Mouse (Mus musculus) embryonic facial prominence, embryonic 15.5 days (tissue): Measurements from ENCODE around the gene Eno3. TPM values are rescaled to one million over a fixed set of nuclear protein-coding genes. Genes with fewer than 3 reads are reported as not detected.

Experiments
- ATAC-seq: fragments of 200-750 bp; cut with Nextera tagmentation; 2 replicates; pipeline ENCODE4 v1.8.0; 2017; ENCODE audit warnings: low read depth, moderate TSS enrichment; ENCODE audit not compliant: insufficient number of reproducible peaks, low FRiP score, low TSS enrichment
- H3K27ac ChIP-seq: fragments of 300-500 bp; sonication (generic); replicated peaks from 2 replicates; pipeline ENCODE4 v1.5.1; 2015; ENCODE audit warnings: mild to moderate bottlenecking, inconsistent platforms
- H3K27me3 ChIP-seq: fragments of 300-500 bp; sonication (generic); 2 replicates; pipeline ENCODE4 v1.6.1; 2015; ENCODE audit warnings: inconsistent platforms
- H3K36me3 ChIP-seq: fragments of 300-500 bp; sonication (generic); 2 replicates; pipeline ENCODE4 v1.6.1; 2015; ENCODE audit warnings: mild to moderate bottlenecking, inconsistent platforms
- H3K4me1 ChIP-seq: fragments of 300-500 bp; sonication (generic); 2 replicates; pipeline ENCODE4 v1.6.1; 2015; ENCODE audit warnings: inconsistent platforms
- H3K4me2 ChIP-seq: fragments of 300-500 bp; sonication (generic); replicated peaks from 2 replicates; pipeline ENCODE4 v1.6.1; 2015; ENCODE audit warnings: mild to moderate bottlenecking, inconsistent platforms
- H3K4me3 ChIP-seq: fragments of 300-500 bp; sonication (generic); replicated peaks from 2 replicates; pipeline ENCODE4 v1.5.1; 2015; ENCODE audit warnings: mild to moderate bottlenecking, inconsistent platforms
- H3K9ac ChIP-seq: fragments of 300-500 bp; sonication (generic); 2 replicates; pipeline ENCODE4 v1.6.1; 2015; ENCODE audit warnings: inconsistent platforms
- H3K9me3 ChIP-seq: fragments of 300-500 bp; sonication (generic); replicated peaks from 2 replicates; pipeline ENCODE4 v1.6.1; 2016; ENCODE audit warnings: inconsistent platforms
- WGBS: fragments of 180-500 bp; shearing (Covaris S2); methylation state at CpG from one replicate; pipeline ENCODE4 v1.1.7; 2015; 5-methylcytosine and 5-hydroxymethylcytosine counted together
- polyA plus RNA-seq: library from polyadenylated mRNA; unstranded; fragments of >200 nt; fragmentation: Nextera tagmentation; extraction: Ambion mirVana; gene quantifications from 2 replicates; pipeline ENCODE4 v1.2.1, GENCODE M21; 2015

The Eno3 gene
- polyA plus RNA-seq, 1 experiment from 2014 or later: 81.9 TPM

DNA sequence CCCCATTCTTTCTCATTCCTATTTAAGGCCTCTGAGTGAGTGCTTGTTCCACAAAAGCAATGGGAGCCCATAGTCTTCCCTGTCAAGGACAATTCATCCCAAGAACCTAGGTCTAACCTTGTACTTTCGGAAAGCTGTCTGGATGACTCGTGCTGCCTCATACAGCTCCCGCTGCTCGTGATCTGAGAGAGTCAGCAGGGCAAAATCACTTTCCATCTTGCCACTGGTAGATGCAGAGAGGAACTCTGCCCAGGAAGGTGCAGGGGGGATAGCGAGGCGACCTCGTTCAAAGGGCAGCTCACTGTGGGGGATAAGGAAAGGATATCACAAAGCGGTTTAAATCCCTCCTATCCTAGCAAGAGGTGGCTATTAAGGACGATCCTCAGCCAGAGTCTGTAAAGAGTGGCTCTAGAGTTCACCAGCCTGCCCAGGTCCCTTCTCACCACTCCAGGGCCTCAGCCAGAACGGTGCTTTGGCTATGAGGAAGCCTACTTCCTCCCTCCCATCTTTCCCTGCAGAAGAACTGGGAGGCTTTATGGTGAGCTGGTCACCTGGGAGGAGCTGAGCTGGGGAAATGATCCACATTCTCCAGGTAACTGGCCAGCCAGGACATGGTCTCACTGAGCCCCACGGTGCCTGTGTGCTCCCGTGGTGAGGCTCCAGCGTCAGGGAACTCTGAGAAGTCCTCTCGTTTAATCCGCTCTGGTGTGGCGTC lies 14.5 kb downstream of the Eno3 start:
- Histone ChIP-seq H3K9ac (no peak overlapping the region), H3K4me1 (peaks cover 36% of the 10 kb centered on the region), H3K27ac (no peak overlapping the region), H3K4me3 (no peak overlapping the region), H3K4me2 (peak overlapping the region; percentile 86), H3K27me3 (no peaks in the 10 kb centered on the region), H3K9me3 (no peaks in the 10 kb centered on the region), H3K36me3 (peaks cover 41% of the 10 kb centered on the region)
- ATAC-seq: no peak
- WGBS: 87% methylated on average over 16 of the region's 16 CpGs

DNA sequence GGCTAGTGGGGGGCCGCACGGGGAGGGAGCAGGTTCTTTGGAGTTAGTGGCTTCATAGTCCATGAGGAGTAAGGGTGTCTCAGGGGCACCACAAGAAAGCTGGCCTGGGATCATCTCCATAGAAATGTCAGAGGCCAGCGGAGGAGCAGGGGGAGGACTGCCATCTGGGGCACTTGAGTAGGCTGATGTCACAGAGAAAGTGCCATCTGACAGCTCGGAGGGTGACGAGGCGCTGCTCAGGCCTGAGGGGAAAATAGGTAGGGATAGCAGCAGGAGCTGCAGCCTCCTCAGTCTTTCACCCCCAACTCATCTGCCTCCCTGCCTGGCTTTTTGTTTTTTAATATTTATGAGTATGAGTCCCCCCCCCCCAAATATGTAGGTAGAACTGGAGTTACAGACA lies 17.0 kb downstream of the Eno3 start:
- Histone ChIP-seq H3K9ac (no peak overlapping the region), H3K4me3 (no peak overlapping the region), H3K27ac (no peak overlapping the region), H3K27me3 (no peaks in the 10 kb centered on the region), H3K4me1 (peaks cover 18% of the 10 kb centered on the region), H3K36me3 (peaks cover 50% of the 10 kb centered on the region), H3K4me2 (no peak overlapping the region), H3K9me3 (no peaks in the 10 kb centered on the region)
- WGBS: 79% methylated on average over 6 of the region's 6 CpGs
- no peak for ATAC-seq

- Histone ChIP-seq H3K9me3 (no peaks in the 10 kb centered on the region), H3K4me2 (no peak overlapping the region), H3K27me3 (no peaks in the 10 kb centered on the region), H3K27ac (no peak overlapping the region), H3K4me3 (no peak overlapping the region), H3K9ac (no peak overlapping the region), H3K36me3 (peaks cover 55% of the 10 kb centered on the region), H3K4me1 (peaks cover 18% of the 10 kb centered on the region)
- ATAC-seq: no peak
- WGBS: 62% methylated on average over 11 of the region's 11 CpGs
Measured at GRCm38 (mm10) chr11:70674501-70674900, 17.5 kb downstream of the Eno3 start.

DNA sequence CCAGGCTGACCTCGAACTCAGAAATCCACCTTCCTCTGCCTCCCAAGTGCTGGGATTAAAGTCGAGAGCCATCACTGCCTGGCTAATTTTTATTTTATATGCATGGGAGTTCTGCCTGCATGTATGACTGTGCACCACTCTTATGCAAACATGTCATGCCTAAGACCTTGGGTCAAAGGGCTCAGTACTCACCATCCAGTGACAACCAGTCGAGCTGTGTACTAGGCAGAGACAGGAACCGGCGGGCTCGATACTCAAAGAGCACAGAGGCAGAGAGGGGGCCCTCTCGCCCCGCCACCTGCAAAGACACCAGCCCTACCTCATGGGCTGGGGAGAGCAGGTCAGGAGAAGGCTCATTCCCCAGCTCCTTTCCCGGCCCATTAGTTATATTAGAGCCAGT lies 21.1 kb downstream of the Eno3 start:
- WGBS: 73% methylated on average over 9 of the region's 9 CpGs

GRCm38 (mm10) chr11:70678576-70678975 lies 21.6 kb downstream of the Eno3 start:
- Histone ChIP-seq H3K9ac (no peak overlapping the region), H3K27me3 (no peaks in the 10 kb centered on the region), H3K36me3 (peaks cover 68% of the 10 kb centered on the region), H3K4me1 (peaks cover 5% of the 10 kb centered on the region; the same call in 1 of the 2 replicates), H3K4me2 (no peak overlapping the region), H3K27ac (no peak overlapping the region), H3K4me3 (no peak overlapping the region), H3K9me3 (no peaks in the 10 kb centered on the region)
- no peak for ATAC-seq
- WGBS: 59% methylated on average over 2 of the region's 2 CpGs

More for the DNA sequence above, 21.1 kb downstream of the Eno3 start:
- Histone ChIP-seq H3K4me2 (no peak overlapping the region), H3K27ac (no peak overlapping the region), H3K9ac (no peak overlapping the region), H3K27me3 (no peaks in the 10 kb centered on the region), H3K9me3 (no peaks in the 10 kb centered on the region), H3K4me1 (peaks cover 5% of the 10 kb centered on the region; the same call in 1 of the 2 replicates), H3K36me3 (peaks cover 65% of the 10 kb centered on the region), H3K4me3 (no peak overlapping the region)
- ATAC-seq: no peak

GRCm38 (mm10) chr11:70679361-70679760 lies 22.4 kb downstream of the Eno3 start:
- no peak overlapping the region for H3K9ac ChIP-seq
- H3K4me1 ChIP-seq: peaks cover 5% of the 10 kb centered on the region; the same call in 1 of the 2 replicates
- H3K4me2 ChIP-seq: no peak overlapping the region
- no peak overlapping the region for H3K27ac ChIP-seq
- no peaks in the 10 kb centered on the region for H3K27me3 ChIP-seq
- 92% methylated on average over 8 of the region's 8 CpGs for WGBS
- no peak overlapping the region for H3K4me3 ChIP-seq
- H3K36me3 ChIP-seq: peaks cover 68% of the 10 kb centered on the region
- no peak for ATAC-seq
- no peaks in the 10 kb centered on the region for H3K9me3 ChIP-seq

- Histone ChIP-seq H3K4me3 (no peak overlapping the region), H3K36me3 (peaks cover 70% of the 10 kb centered on the region), H3K9me3 (no peaks in the 10 kb centered on the region), H3K4me1 (peaks cover 5% of the 10 kb centered on the region; the same call in 1 of the 2 replicates), H3K27ac (no peak overlapping the region), H3K27me3 (no peaks in the 10 kb centered on the region), H3K9ac (no peak overlapping the region), H3K4me2 (no peak overlapping the region)
- no peak for ATAC-seq
- WGBS: 91% methylated on average over 6 of the region's 8 CpGs
Measured at GRCm38 (mm10) chr11:70679894-70680293, 22.9 kb downstream of the Eno3 start.

DNA sequence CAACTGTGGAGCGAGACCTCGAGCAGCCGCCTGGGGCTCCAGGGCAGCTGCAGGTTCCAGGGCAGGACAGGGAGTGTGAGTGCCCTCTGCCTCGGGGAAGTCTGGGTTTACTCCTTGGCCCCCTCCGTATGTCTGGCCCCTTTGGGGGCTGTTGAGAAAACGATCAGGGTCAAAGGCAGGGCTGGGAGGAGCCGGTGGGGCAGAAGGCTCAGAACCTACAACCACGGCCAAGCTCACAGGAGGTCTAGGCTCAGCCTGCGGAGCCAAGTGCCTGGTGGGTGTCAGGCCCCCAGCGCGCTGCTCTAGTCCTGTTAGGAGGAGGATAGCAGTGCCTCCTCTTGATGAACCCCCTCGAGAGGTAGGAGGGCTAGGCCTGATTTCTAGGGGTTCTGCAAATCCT lies 24.2 kb downstream of the Eno3 start:
- H3K27ac ChIP-seq: no peak overlapping the region
- ATAC-seq: no peak
- peaks cover 69% of the 10 kb centered on the region for H3K36me3 ChIP-seq
- H3K4me1 ChIP-seq: peaks cover 5% of the 10 kb centered on the region; the same call in 1 of the 2 replicates
- no peaks in the 10 kb centered on the region for H3K9me3 ChIP-seq
- no peak overlapping the region for H3K4me2 ChIP-seq
- no peaks in the 10 kb centered on the region for H3K27me3 ChIP-seq
- 65% methylated on average over 12 of the region's 12 CpGs for WGBS
- no peak overlapping the region for H3K4me3 ChIP-seq
- no peak overlapping the region for H3K9ac ChIP-seq

DNA sequence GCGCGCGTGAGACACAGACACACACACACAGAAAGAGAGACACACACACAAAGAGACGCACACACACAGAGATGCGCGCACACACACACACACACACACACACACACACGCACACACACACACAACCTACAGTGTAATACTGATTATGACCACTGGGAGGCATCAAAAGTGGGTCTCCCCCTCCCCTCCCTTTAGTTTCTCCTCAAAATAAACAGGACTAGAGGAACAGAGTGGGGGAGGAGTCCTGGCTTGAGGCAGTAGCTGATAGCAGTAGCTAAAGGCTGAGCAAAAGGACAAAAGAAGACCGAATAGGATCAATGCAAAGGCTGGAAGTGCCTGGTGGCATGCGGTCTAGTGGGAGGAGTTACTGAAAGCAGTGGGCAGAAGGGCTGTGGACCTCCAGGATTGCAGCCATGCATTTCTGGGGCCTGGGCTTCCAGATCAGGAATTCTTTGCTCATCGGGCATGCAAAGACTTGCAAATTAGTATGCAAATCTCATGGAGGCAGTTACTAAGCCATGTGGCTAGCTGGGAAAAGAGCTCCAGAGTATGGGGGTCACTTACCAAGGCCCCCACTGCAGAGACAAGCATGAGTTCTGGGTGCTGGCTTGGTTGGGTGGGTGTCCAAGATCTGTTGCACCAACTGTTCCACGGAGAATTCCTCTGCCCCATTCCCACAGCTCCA lies 25.0 kb downstream of the Eno3 start:
- Histone ChIP-seq H3K4me1 (peaks cover 14% of the 10 kb centered on the region), H3K36me3 (peaks cover 65% of the 10 kb centered on the region), H3K9me3 (no peaks in the 10 kb centered on the region), H3K27ac (no peak overlapping the region), H3K9ac (no peak overlapping the region), H3K27me3 (no peaks in the 10 kb centered on the region), H3K4me3 (no peak overlapping the region), H3K4me2 (no peak overlapping the region)
- ATAC-seq: no peak
- 19% methylated on average over 9 of the region's 11 CpGs for WGBS

GRCm38 (mm10) chr11:70683640-70684039 lies 26.6 kb downstream of the Eno3 start:
- Histone ChIP-seq H3K4me1 (peaks cover 24% of the 10 kb centered on the region), H3K27me3 (no peaks in the 10 kb centered on the region), H3K4me2 (no peak overlapping the region), H3K9ac (no peak overlapping the region), H3K9me3 (no peaks in the 10 kb centered on the region), H3K27ac (no peak overlapping the region), H3K36me3 (peaks cover 58% of the 10 kb centered on the region), H3K4me3 (no peak overlapping the region)
- WGBS: 86% methylated on average over 5 of the region's 5 CpGs
- no peak for ATAC-seq

- H3K4me1 ChIP-seq: peaks cover 29% of the 10 kb centered on the region
- peak overlapping the region; percentile 91 for H3K27ac ChIP-seq
- 2% methylated on average over 16 of the region's 16 CpGs for WGBS
- H3K36me3 ChIP-seq: peaks cover 36% of the 10 kb centered on the region
- H3K4me3 ChIP-seq: peak overlapping the region; percentile 89
- H3K9me3 ChIP-seq: no peaks in the 10 kb centered on the region
- H3K4me2 ChIP-seq: peak overlapping the region; percentile 80
- ATAC-seq: peak; percentile 35; the same call in 1 of the 2 replicates
- H3K9ac ChIP-seq: peak overlapping the region; percentile 59
- H3K27me3 ChIP-seq: no peaks in the 10 kb centered on the region
Measured at GRCm38 (mm10) chr11:70686901-70687566, 30.0 kb downstream of the Eno3 start.
